Mouse (Mus musculus) embryonic facial prominence, embryonic 14.5 days (tissue): Measurements from ENCODE around the gene Tbx4. TPM values are rescaled to one million over a fixed set of nuclear protein-coding genes. Genes with fewer than 3 reads are reported as not detected.

ENCODE experiments used
- ATAC-seq: fragments of 200-750 bp; cut with Nextera tagmentation; 2 replicates; pipeline ENCODE4 v1.8.0; 2017; ENCODE audit warnings: low read depth, moderate number of reproducible peaks, moderate TSS enrichment
- DNase-seq: peaks from one replicate; pipeline ENCODE4 v3.0.0-alpha.2; 2015; ENCODE audit warnings: low spot score
- H3K27ac ChIP-seq: fragments of 300-500 bp; sonication (generic); replicated peaks from 2 replicates; pipeline ENCODE4 v1.5.1; 2014; ENCODE audit warnings: low read depth, mild to moderate bottlenecking, low read length, moderate library complexity
- H3K27me3 ChIP-seq: fragments of 300-500 bp; sonication (generic); replicated peaks from 2 replicates; pipeline ENCODE4 v1.6.1; 2014; ENCODE audit warnings: low read length; ENCODE audit not compliant: control insufficient read depth, insufficient read depth
- H3K36me3 ChIP-seq: fragments of 300-500 bp; sonication (generic); 2 replicates; pipeline ENCODE4 v1.6.1; 2014; ENCODE audit warnings: low read length, mixed read lengths; ENCODE audit not compliant: control insufficient read depth, insufficient read depth
- H3K4me1 ChIP-seq: fragments of 300-500 bp; sonication (generic); 2 replicates; pipeline ENCODE4 v1.6.1; 2014; ENCODE audit warnings: antibody characterized with exemption, low read length; ENCODE audit not compliant: control insufficient read depth, insufficient read depth
- H3K4me2 ChIP-seq: fragments of 300-500 bp; sonication (generic); 2 replicates; pipeline ENCODE4 v1.6.1; 2014; ENCODE audit warnings: low read depth, mild to moderate bottlenecking, low read length, moderate library complexity, mixed read lengths
- H3K4me3 ChIP-seq: fragments of 300-500 bp; sonication (generic); 2 replicates; pipeline ENCODE4 v1.5.1; 2014; ENCODE audit warnings: low read depth, mild to moderate bottlenecking, low read length
- H3K9ac ChIP-seq: fragments of 300-500 bp; sonication (generic); 2 replicates; pipeline ENCODE4 v1.6.1; 2014; ENCODE audit warnings: low read depth, mild to moderate bottlenecking, low read length, moderate library complexity, mixed read lengths
- H3K9me3 ChIP-seq: fragments of 300-500 bp; sonication (generic); 2 replicates; pipeline ENCODE4 v1.6.1; 2016; ENCODE audit warnings: low read length; ENCODE audit not compliant: control insufficient read depth
- WGBS: fragments of 180-500 bp; shearing (Covaris S2); extraction: QIAGEN DNeasy Blood & Tissue Kit; methylation state at CpG from one replicate; pipeline ENCODE4 v1.1.7; 2014; 5-methylcytosine and 5-hydroxymethylcytosine counted together
- polyA plus RNA-seq: library from polyadenylated mRNA; unstranded; fragments of >200 nt; fragmentation: Nextera tagmentation; extraction: Ambion mirVana; gene quantifications from 2 replicates; pipeline ENCODE4 v1.2.1, GENCODE M21; 2014

The Tbx4 gene
- polyA plus RNA-seq, 1 experiment from 2014 or later, result 0.85 TPM

DNA sequence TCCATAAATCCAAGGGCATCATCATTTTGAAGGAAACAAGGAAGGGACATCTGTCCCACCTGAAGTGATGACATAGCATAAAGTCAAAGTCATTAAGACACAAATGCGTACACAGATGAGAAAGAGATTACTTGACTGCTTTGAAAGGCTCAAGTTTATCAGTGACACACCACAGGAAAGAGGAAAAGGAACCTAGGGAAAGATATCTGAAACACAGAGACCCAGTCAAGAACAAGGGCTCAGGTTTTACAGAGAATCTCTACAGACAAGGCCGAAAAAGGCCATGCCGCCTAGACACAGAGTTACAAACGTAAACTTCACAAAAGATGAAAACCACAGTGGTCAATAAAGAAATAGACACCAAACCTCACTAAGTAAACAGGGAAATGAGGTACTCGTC is 73.6 kb downstream of the Tbx4 start:
- peaks cover 8% of the 10 kb centered on the region; the same call in 1 of the 2 replicates for H3K4me1 ChIP-seq
- WGBS, result 85% methylated on average over 5 of the region's 5 CpGs
- DNase-seq, result no peak

DNA sequence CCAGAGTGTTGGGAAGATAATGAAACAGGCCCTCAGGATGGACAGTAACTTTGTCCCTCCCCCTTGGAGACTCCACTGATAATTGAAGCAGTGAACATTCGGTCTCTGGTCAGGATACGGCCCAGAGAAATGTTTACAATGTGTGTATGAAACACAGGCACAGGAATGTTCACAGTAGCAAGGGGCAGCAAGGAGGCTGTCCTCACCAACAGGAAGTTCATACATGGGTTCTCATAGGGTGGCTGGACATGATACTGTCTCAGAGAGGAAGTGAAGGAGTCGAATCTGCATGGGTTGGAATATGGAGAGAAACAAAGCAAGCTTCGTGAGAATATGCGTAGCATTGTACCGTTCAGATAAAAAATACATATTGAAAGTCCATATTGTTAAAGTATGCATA is 74.1 kb downstream of the Tbx4 start:
- no peak for ATAC-seq
- no peak overlapping the region for H3K27ac ChIP-seq
- peaks cover 4% of the 10 kb centered on the region; the same call in 1 of the 2 replicates for H3K4me1 ChIP-seq
- H3K9ac ChIP-seq, result no peak overlapping the region
- H3K27me3 ChIP-seq, result no peaks in the 10 kb centered on the region
- no peaks in the 10 kb centered on the region for H3K9me3 ChIP-seq
- no peak overlapping the region for H3K4me3 ChIP-seq
- H3K4me2 ChIP-seq, result no peak overlapping the region
- WGBS, result 84% methylated on average over 6 of the region's 6 CpGs
- DNase-seq, result no peak
- H3K36me3 ChIP-seq, result no peaks in the 10 kb centered on the region

More for the DNA sequence above, 73.6 kb downstream of the Tbx4 start:
- no peak overlapping the region for H3K4me3 ChIP-seq
- 0 out of 2 replicates have a peak, but pooled peaks cover 3% of the 10 kb centered on the region for H3K27me3 ChIP-seq
- no peaks in the 10 kb centered on the region for H3K36me3 ChIP-seq
- H3K27ac ChIP-seq, result no peak overlapping the region
- no peaks in the 10 kb centered on the region for H3K9me3 ChIP-seq
- no peak overlapping the region for H3K9ac ChIP-seq
- no peak overlapping the region for H3K4me2 ChIP-seq
- ATAC-seq, result no peak

DNA sequence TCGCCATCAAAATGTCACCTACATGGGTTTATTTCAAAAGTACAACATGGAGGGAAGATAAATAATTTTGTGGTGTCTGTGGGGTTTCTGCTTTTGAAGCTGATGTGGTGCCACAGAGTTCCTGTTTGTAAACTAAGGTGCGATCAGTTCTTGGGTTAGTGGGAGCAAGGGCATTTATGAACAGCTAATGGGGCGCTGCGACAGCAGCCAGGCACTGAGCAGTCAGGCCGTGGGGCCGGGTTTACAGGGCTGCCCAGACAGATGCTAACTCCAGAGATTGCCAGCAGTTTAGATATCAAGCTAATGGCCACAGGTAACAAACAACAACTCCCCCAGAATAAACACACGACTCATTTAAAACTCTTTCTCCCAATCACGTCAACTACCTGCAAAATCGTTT is 75.3 kb downstream of the Tbx4 start:
- ATAC-seq, result no peak
- DNase-seq, result no peak
- Histone ChIP-seq H3K9me3 (no peaks in the 10 kb centered on the region), H3K4me1 (no peaks in the 10 kb centered on the region), H3K36me3 (no peaks in the 10 kb centered on the region), H3K9ac (no peak overlapping the region), H3K4me2 (no peak overlapping the region), H3K27me3 (no peaks in the 10 kb centered on the region), H3K4me3 (no peak overlapping the region), H3K27ac (no peak overlapping the region)
- 69% methylated on average over 9 of the region's 9 CpGs for WGBS

Other genes starting within 250 kb of the Tbx4 start
- 6.3 and 6.5 TPM in 2 replicates for gene Tbx2, start 53.9 kb upstream of the Tbx4 start, polyA plus RNA-seq
- gene Gm11444, start 36.1 kb upstream of the Tbx4 start, polyA plus RNA-seq, result not detected in 2 replicates